Mouse (Mus musculus) heart, postnatal 0 days (tissue): ENCODE measurements around the gene Nkain2. TPM values are rescaled to one million over a fixed set of nuclear protein-coding genes. Genes with fewer than 3 reads are reported as not detected.

Experiments
- ATAC-seq: fragments of 200-750 bp; cut with Nextera tagmentation; 2 replicates; pipeline ENCODE4 v1.8.0; 2017; ENCODE audit warnings: low read depth, moderate number of reproducible peaks, moderate library complexity; ENCODE audit not compliant: insufficient read depth
- DNase-seq: peaks from one replicate; pipeline ENCODE4 v3.0.0-alpha.2; 2016; ENCODE audit warnings: low spot score
- H3K27ac ChIP-seq: fragments of 300-500 bp; sonication (generic); 2 replicates; pipeline ENCODE4 v1.5.1; 2014; ENCODE audit warnings: low read depth, mild to moderate bottlenecking
- H3K27me3 ChIP-seq: fragments of 300-500 bp; sonication (generic); 2 replicates; pipeline ENCODE4 v1.6.1; 2014; ENCODE audit warnings: low read length, mixed read lengths; ENCODE audit not compliant: control insufficient read depth, insufficient read depth
- H3K36me3 ChIP-seq: fragments of 300-500 bp; sonication (generic); replicated peaks from 2 replicates; pipeline ENCODE4 v1.6.1; 2014; ENCODE audit warnings: low read length, mixed read lengths; ENCODE audit not compliant: control insufficient read depth, insufficient read depth
- H3K4me1 ChIP-seq: fragments of 300-500 bp; sonication (generic); 2 replicates; pipeline ENCODE4 v1.6.1; 2014; ENCODE audit warnings: antibody characterized with exemption; ENCODE audit not compliant: control insufficient read depth, insufficient read depth
- H3K4me2 ChIP-seq: fragments of 300-500 bp; sonication (generic); 2 replicates; pipeline ENCODE4 v1.6.1; 2014; ENCODE audit warnings: low read depth, mild to moderate bottlenecking, low read length, moderate library complexity
- H3K4me3 ChIP-seq: fragments of 300-500 bp; sonication (generic); 2 replicates; pipeline ENCODE4 v1.5.1; 2014; ENCODE audit warnings: low read depth, low read length
- H3K9ac ChIP-seq: fragments of 300-500 bp; sonication (generic); replicated peaks from 2 replicates; pipeline ENCODE4 v1.6.1; 2014; ENCODE audit warnings: low read depth, low read length, mixed read lengths
- H3K9me3 ChIP-seq: fragments of 300-500 bp; sonication (generic); replicated peaks from 2 replicates; pipeline ENCODE4 v1.6.1; 2016; ENCODE audit warnings: low read length; ENCODE audit not compliant: control insufficient read depth
- CTCF ChIP-seq: IDR thresholded peaks from 2 replicates; pipeline ENCODE4 v1.5.1; 2016; ENCODE audit warnings: antibody characterized with exemption, control low read depth, low read depth
- EP300 ChIP-seq: IDR thresholded peaks from 2 replicates; pipeline ENCODE4 v1.6.1; 2016; ENCODE audit warnings: antibody characterized with exemption, low read depth
- WGBS: fragments of 180-500 bp; shearing (Covaris S2); extraction: QIAGEN DNeasy Blood & Tissue Kit; methylation state at CpG from one replicate; pipeline ENCODE4 v1.1.7; 2014; 5-methylcytosine and 5-hydroxymethylcytosine counted together
- polyA plus RNA-seq: library from polyadenylated mRNA; unstranded; fragments of >200 nt; fragmentation: Nextera tagmentation; extraction: Ambion mirVana; gene quantifications from 2 replicates; pipeline ENCODE4 v1.2.1, GENCODE M21; 2015
- total RNA-seq: library from RNA; depleted of rRNA; stranded (reverse); fragments of >200 nt; gene quantifications from 2 replicates; pipeline ENCODE4 v1.2.3, GENCODE M21; 2014; ENCODE audit warnings: low replicate concordance

Nkain2 gene
- total and polyA plus RNA-seq, 2 experiments from 2014 or later: 0.29 to 0.95 TPM

GRCm38 (mm10) chr10:32052546-32053295, 837.5 kb downstream of the Nkain2 start:
- no peak overlapping the region for H3K4me2 ChIP-seq
- no peak overlapping the region for H3K4me3 ChIP-seq
- TF ChIP-seq EP300: no peak
- no peak for TF ChIP-seq CTCF
- H3K9me3 ChIP-seq: no peaks in the 10 kb centered on the region
- H3K4me1 ChIP-seq: no peaks in the 10 kb centered on the region
- no peaks in the 10 kb centered on the region for H3K36me3 ChIP-seq
- ATAC-seq: no peak
- no peaks in the 10 kb centered on the region for H3K27me3 ChIP-seq
- DNase-seq: no peak
- WGBS: 70% methylated on average over 5 of the region's 5 CpGs
- H3K27ac ChIP-seq: no peak overlapping the region
- no peak overlapping the region for H3K9ac ChIP-seq

DNA sequence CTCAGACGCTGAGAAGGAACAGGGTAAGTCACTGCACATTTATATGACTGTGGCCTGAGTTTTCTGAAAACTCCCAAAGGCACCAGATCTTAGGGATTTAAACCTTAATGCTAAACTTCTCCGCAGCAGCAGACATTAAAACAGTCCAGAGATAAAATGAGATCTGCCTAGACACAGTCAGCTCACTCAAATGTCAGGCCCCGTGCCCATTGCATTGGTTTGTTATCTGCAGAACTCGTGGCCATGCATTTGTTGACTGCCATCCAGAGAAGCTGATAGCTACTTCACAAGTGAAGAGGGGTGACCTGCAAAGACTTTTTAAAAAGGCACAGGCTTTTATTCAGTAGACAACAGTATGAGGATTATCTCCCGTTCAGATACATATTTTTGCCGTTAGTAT, 838.2 kb downstream of the Nkain2 start:
- H3K9ac ChIP-seq: no peak overlapping the region
- H3K9me3 ChIP-seq: no peaks in the 10 kb centered on the region
- TF ChIP-seq CTCF (no peak), EP300 (no peak)
- H3K36me3 ChIP-seq: no peaks in the 10 kb centered on the region
- H3K4me3 ChIP-seq: no peak overlapping the region
- 47% methylated on average over 6 of the region's 6 CpGs for WGBS
- DNase-seq (no peak), ATAC-seq (no peak)
- no peaks in the 10 kb centered on the region for H3K4me1 ChIP-seq
- H3K27me3 ChIP-seq: no peaks in the 10 kb centered on the region
- H3K27ac ChIP-seq: no peak overlapping the region
- H3K4me2 ChIP-seq: no peak overlapping the region

DNA sequence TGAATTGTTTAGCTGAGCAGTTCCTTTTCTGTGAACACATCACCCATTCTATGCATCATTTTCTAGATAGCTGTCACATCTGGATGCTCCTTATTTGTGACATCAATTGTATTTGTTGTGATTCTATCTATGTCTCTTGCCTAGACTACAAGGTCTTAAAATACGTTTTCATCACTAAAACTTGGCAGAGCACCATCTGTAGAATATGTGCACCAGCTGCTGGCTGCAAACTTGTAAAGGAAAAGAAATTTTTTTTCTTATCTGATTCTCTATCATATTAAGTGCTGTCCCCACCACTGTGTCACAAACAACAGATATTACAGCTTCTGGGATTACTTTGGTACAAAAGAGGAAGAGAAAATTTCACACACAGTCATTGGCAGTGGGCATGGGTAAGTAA, 860.3 kb downstream of the Nkain2 start:
- no peaks in the 10 kb centered on the region for H3K9me3 ChIP-seq
- TF ChIP-seq CTCF: no peak
- no peaks in the 10 kb centered on the region for H3K27me3 ChIP-seq
- no peak overlapping the region for H3K4me3 ChIP-seq
- no peak overlapping the region for H3K27ac ChIP-seq
- no peak overlapping the region for H3K9ac ChIP-seq
- H3K36me3 ChIP-seq: no peaks in the 10 kb centered on the region
- DNase-seq: no peak
- H3K4me1 ChIP-seq: no peaks in the 10 kb centered on the region
- WGBS: 24% methylated on average over 1 of the region's 1 CpGs
- ATAC-seq: no peak
- no peak overlapping the region for H3K4me2 ChIP-seq

- TF ChIP-seq CTCF (no peak), EP300 (no peak)
- Histone ChIP-seq H3K36me3 (no peaks in the 10 kb centered on the region), H3K9ac (no peak overlapping the region), H3K27ac (no peak overlapping the region), H3K4me3 (no peak overlapping the region), H3K9me3 (no peaks in the 10 kb centered on the region), H3K27me3 (no peaks in the 10 kb centered on the region), H3K4me1 (no peaks in the 10 kb centered on the region), H3K4me2 (no peak overlapping the region)
- ATAC-seq (no peak), DNase-seq (no peak)
- WGBS: 68% methylated on average over 1 of the region's 1 CpGs
Observed at GRCm38 (mm10) chr10:32018385-32018784, 871.9 kb downstream of the Nkain2 start.

GRCm38 (mm10) chr10:32001216-32001753, 889.0 kb downstream of the Nkain2 start:
- DNase-seq: no peak
- Histone ChIP-seq H3K4me3 (no peak overlapping the region), H3K4me2 (no peak overlapping the region), H3K4me1 (no peaks in the 10 kb centered on the region), H3K9ac (no peak overlapping the region), H3K27me3 (no peaks in the 10 kb centered on the region), H3K36me3 (no peaks in the 10 kb centered on the region), H3K27ac (no peak overlapping the region), H3K9me3 (no peaks in the 10 kb centered on the region)
- no peak for ATAC-seq
- 93% methylated on average over 1 of the region's 1 CpGs for WGBS
- TF ChIP-seq CTCF (no peak), EP300 (no peak)

DNA sequence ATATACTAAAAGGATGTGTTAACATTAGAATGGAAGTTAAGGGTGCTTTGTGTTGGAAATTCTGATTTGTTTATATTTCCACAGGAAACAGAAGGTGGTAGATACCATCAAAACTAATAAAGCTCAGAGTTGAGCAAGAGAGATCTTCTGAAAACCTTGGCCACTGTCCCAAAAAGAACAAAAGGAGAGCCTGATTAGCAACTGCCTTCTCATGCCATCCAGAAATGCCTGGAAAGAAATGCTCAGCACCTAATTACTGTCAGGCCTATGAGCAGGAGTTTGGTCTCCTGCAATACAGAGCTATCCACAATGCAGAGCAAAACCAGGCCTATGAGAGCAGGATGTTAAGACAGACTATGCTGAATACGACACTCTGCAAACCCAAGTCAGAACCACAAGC, 897.1 kb downstream of the Nkain2 start:
- H3K27ac ChIP-seq: no peak overlapping the region
- WGBS: 52% methylated on average over 1 of the region's 1 CpGs
- no peaks in the 10 kb centered on the region for H3K9me3 ChIP-seq
- no peak for TF ChIP-seq EP300
- no peak for TF ChIP-seq CTCF
- no peak overlapping the region for H3K4me3 ChIP-seq
- H3K27me3 ChIP-seq: no peaks in the 10 kb centered on the region
- no peaks in the 10 kb centered on the region for H3K4me1 ChIP-seq
- no peak overlapping the region for H3K4me2 ChIP-seq
- no peaks in the 10 kb centered on the region for H3K36me3 ChIP-seq
- DNase-seq (peak; percentile 10), ATAC-seq (no peak)
- no peak overlapping the region for H3K9ac ChIP-seq
